Mouse (Mus musculus) MN1 (cell line): ENCODE data around the gene Panx2.
A peak's percentile ranks its signal among the peaks of the same experiment; 100 is the strongest.

Experiments used
- DNase-seq: peaks from one replicate; pipeline ENCODE4 v3.0.0-alpha.2; 2016; ENCODE audit warnings: low spot score

Panx2 gene

GRCm38 (mm10) chr15:89059161-89059931 lies at the start of gene Panx2:
Gene Panx2 (plus strand): TSS chr15:89059734.
- no peak for DNase-seq

- DNase-seq, result no peak
These were observed 42.8 kb upstream of the Panx2 start for GRCm38 (mm10) chr15:89016722-89017121.

- DNase-seq, result peak; percentile 12
These were observed 39.4 kb upstream of the Panx2 start for GRCm38 (mm10) chr15:89020085-89020484.

- DNase-seq, result no peak
These were observed 39.0 kb upstream of the Panx2 start for GRCm38 (mm10) chr15:89020492-89020891.

GRCm38 (mm10) chr15:89044381-89044780 lies 15.2 kb upstream of the Panx2 start:
- DNase-seq, result no peak

GRCm38 (mm10) chr15:89046356-89046755 lies 13.2 kb upstream of the Panx2 start:
- DNase-seq, result no peak

- no peak for DNase-seq
These were observed 4.9 kb upstream of the Panx2 start for GRCm38 (mm10) chr15:89054666-89055065.

- no peak for DNase-seq
These were observed 798 bp upstream of the Panx2 start for GRCm38 (mm10) chr15:89058736-89059135.

GRCm38 (mm10) chr15:89060032-89060681 lies 623 bp downstream of the Panx2 start:
- DNase-seq, result peak; percentile 36

- DNase-seq, result no peak
These were observed 1.4 kb downstream of the Panx2 start for GRCm38 (mm10) chr15:89060811-89061460.

GRCm38 (mm10) chr15:89061761-89062517 lies 2.4 kb downstream of the Panx2 start:
- no peak for DNase-seq

GRCm38 (mm10) chr15:89062518-89062910 lies 3.0 kb downstream of the Panx2 start:
- DNase-seq, result no peak

GRCm38 (mm10) chr15:89063001-89063400 lies 3.5 kb downstream of the Panx2 start:
- no peak for DNase-seq

- DNase-seq, result no peak
These were observed 4.0 kb downstream of the Panx2 start for GRCm38 (mm10) chr15:89063536-89063935.

- DNase-seq, result no peak
These were observed 5.4 kb downstream of the Panx2 start for GRCm38 (mm10) chr15:89064891-89065290.

- no peak for DNase-seq
These were observed 8.1 kb downstream of the Panx2 start for GRCm38 (mm10) chr15:89067609-89068008.

GRCm38 (mm10) chr15:89068226-89068625 lies 8.7 kb downstream of the Panx2 start:
- no peak for DNase-seq

- no peak for DNase-seq
These were observed 9.9 kb downstream of the Panx2 start for GRCm38 (mm10) chr15:89069336-89069840.

GRCm38 (mm10) chr15:89070606-89071005 lies 11.1 kb downstream of the Panx2 start:
- DNase-seq, result no peak

- DNase-seq, result peak; percentile 57
These were observed 14.6 kb downstream of the Panx2 start for GRCm38 (mm10) chr15:89073993-89074603.

- DNase-seq, result peak; percentile 51
These were observed 15.3 kb downstream of the Panx2 start, which contains the start of gene Trabd for GRCm38 (mm10) chr15:89074613-89075477. Gene Trabd (plus strand): TSS chr15:89075124.
